Comparison of ENCODE assay signal across 23 mouse cellular contexts in genomic region chr5:67833841-67834240, GRCm38 (mm10). TPM values are rescaled to one million over a fixed set of nuclear protein-coding genes. Genes with fewer than 3 reads are reported as not detected.
A peak's percentile ranks its signal among the peaks of the same experiment; 100 is the strongest.
DNase-seq lines count a peak whose midpoint lies in the region; ATAC-seq lines count a peak whose summit lies in the region.
"Had no signal": no experiment of that assay in that cellular context is flagged by ENCODE, and none has a peak within 500 bp of the region (broad histone marks: within the 10 kb centered on the region; RNA-seq: fewer than 3 reads in every experiment).

No protein-coding gene starts in this region.

- H3K4me1 ChIP-seq in megakaryocyte, embryonic 14.5 days, result peaks cover 94% of the 10 kb centered on the region
- peaks cover 69% of the 10 kb centered on the region for H3K4me1 ChIP-seq in liver, embryonic 12.5 days
- H3K4me1 ChIP-seq in liver, embryonic 16.5 days (ENCODE audit: control insufficient read depth, low read depth, low read length), result peaks cover 35% of the 10 kb centered on the region
- H3K4me1 ChIP-seq: embryonic facial prominence, embryonic 13.5 days; hindbrain, embryonic 12.5 days had no signal

- no peak for ATAC-seq in megakaryocyte, adult 5-6 weeks (ENCODE audit: poor library complexity, severe bottlenecking)
- peak; percentile 57; the same call in 1 of the 2 replicates for ATAC-seq in liver, embryonic 12.5 days
- ATAC-seq in liver, embryonic 16.5 days (ENCODE audit: low read depth), result peak; percentile 27; the same call in 1 of the 2 replicates
- ATAC-seq: activated CD4-positive, CD25-positive, alpha-beta regulatory T cell, adult 4 months; forebrain, embryonic 13.5 days; forebrain, postnatal 0 days; hindbrain, postnatal 0 days had no signal

- H3K36me3 ChIP-seq in megakaryocyte, embryonic 14.5 days (replicated peaks; ENCODE audit: low read length), result peaks cover 69% of the 10 kb centered on the region
- no peaks in the 10 kb centered on the region for H3K36me3 ChIP-seq in liver, embryonic 12.5 days
- no peaks in the 10 kb centered on the region for H3K36me3 ChIP-seq in liver, embryonic 16.5 days (ENCODE audit: control insufficient read depth, insufficient read depth)
- H3K36me3 ChIP-seq: embryonic facial prominence, embryonic 13.5 days; heart, embryonic 10.5 days; hindbrain, embryonic 12.5 days had no signal

- H3K4me3 ChIP-seq in megakaryocyte, embryonic 14.5 days (replicated peaks), result peak overlapping the region; percentile 67
- H3K4me3 ChIP-seq in liver, embryonic 12.5 days, result no peak overlapping the region
- no peak overlapping the region for H3K4me3 ChIP-seq in liver, embryonic 16.5 days (ENCODE audit: low read depth, low read length)
- H3K4me3 ChIP-seq: embryonic facial prominence, embryonic 13.5 days; forebrain, embryonic 13.5 days; gastrocnemius, adult 2 months; heart, embryonic 10.5 days; hindbrain, embryonic 12.5 days had no signal

- 73% methylated on average over 5 of the region's 5 CpGs for WGBS in liver, embryonic 12.5 days (ENCODE audit: insufficient replicate concordance)
- WGBS in liver, embryonic 16.5 days (ENCODE audit: insufficient replicate concordance), result 67% methylated on average over 5 of the region's 5 CpGs

- no peaks in the 10 kb centered on the region for H3K27me3 ChIP-seq in megakaryocyte, embryonic 14.5 days (replicated peaks)
- H3K27me3 ChIP-seq in liver, embryonic 12.5 days (replicated peaks), result no peaks in the 10 kb centered on the region
- H3K27me3 ChIP-seq in liver, embryonic 16.5 days (ENCODE audit: control insufficient read depth, insufficient read depth, low read depth, low read length), result no peaks in the 10 kb centered on the region
- H3K27me3 ChIP-seq: embryonic facial prominence, embryonic 13.5 days; forebrain, embryonic 13.5 days; hindbrain, embryonic 12.5 days had no signal

- peak overlapping the region; percentile 36 for H3K27ac ChIP-seq in liver, embryonic 12.5 days
- H3K27ac ChIP-seq in liver, embryonic 16.5 days (ENCODE audit: low read length), result no peak overlapping the region
- H3K27ac ChIP-seq: embryonic facial prominence, embryonic 13.5 days; forebrain, embryonic 13.5 days; gastrocnemius, adult 2 months; heart, embryonic 10.5 days; hindbrain, embryonic 12.5 days; hindbrain, postnatal 0 days had no signal

- intact Hi-C loops in left cerebral cortex, postnatal 14 days (cut with DNase I), result no loop called here

- H3K4me2 ChIP-seq in liver, embryonic 12.5 days, result peak overlapping the region; percentile 40
- peak overlapping the region; percentile 18; the same call in 1 of the 2 replicates for H3K4me2 ChIP-seq in liver, embryonic 16.5 days (ENCODE audit: low read depth, low read length)
- H3K4me2 ChIP-seq: embryonic facial prominence, embryonic 13.5 days; forebrain, embryonic 13.5 days; hindbrain, embryonic 12.5 days had no signal

- no peak overlapping the region for H3K9ac ChIP-seq in liver, embryonic 12.5 days
- H3K9ac ChIP-seq in liver, embryonic 16.5 days (ENCODE audit: low read depth, low read length), result no peak overlapping the region
- H3K9ac ChIP-seq: embryonic facial prominence, embryonic 13.5 days; forebrain, embryonic 13.5 days; forebrain, postnatal 0 days; hindbrain, embryonic 12.5 days had no signal

- H3K9me3 ChIP-seq in megakaryocyte, embryonic 14.5 days, result no peaks in the 10 kb centered on the region
- H3K9me3 ChIP-seq in liver, embryonic 12.5 days (replicated peaks), result no peaks in the 10 kb centered on the region
- H3K9me3 ChIP-seq in liver, embryonic 16.5 days (replicated peaks; ENCODE audit: control insufficient read depth, low read length), result no peaks in the 10 kb centered on the region
- H3K9me3 ChIP-seq: embryonic facial prominence, embryonic 13.5 days; forebrain, embryonic 13.5 days; heart, embryonic 10.5 days; hindbrain, embryonic 12.5 days had no signal

- no peak for DNase-seq in left cerebral cortex, postnatal 14 days (ENCODE audit: low spot score in 2 of 2)
- DNase-seq in thymus, postnatal 25 days, result no peak
- DNase-seq in cerebellum, postnatal 36 days, result no peak
- DNase-seq: adrenal gland, postnatal 14 days; B cell, adult 2 months; cerebellum, adult 2 months; cerebellum, postnatal 14 days; forebrain, postnatal 0 days; gastrocnemius, adult 2 months; gastrocnemius, postnatal 25 days; heart, adult 18-20 months; heart, postnatal 10 days; heart, postnatal 4 days had no signal

RNA-seq across cellular contexts. Expression of gene Atp8a1, which starts 13.4 kb away (rescaled TPM):
- polyA plus RNA-seq in megakaryocyte, embryonic 14.5 days (2012; ENCODE audit: insufficient read depth, low replicate concordance), result 39.1 and 107 TPM in 2 replicates
- 51.1 and 58.8 TPM in 2 replicates for total RNA-seq in megakaryocyte, adult 5-6 weeks (2015)
- 34.1 and 35.9 TPM in 2 replicates for total RNA-seq in megakaryocyte, adult 5-6 weeks (2017)
- polyA plus RNA-seq in liver, embryonic 12.5 days (2016; fragmentation: Nextera tagmentation; extraction: Ambion mirVana), result 61.2 and 64.2 TPM in 2 replicates
- 40.9 and 48.4 TPM in 2 replicates for polyA plus RNA-seq in liver, embryonic 16.5 days (2015; fragmentation: Nextera tagmentation; extraction: Ambion mirVana)
- 100 to 1,000 TPM; 158 to 162 TPM for total RNA-seq in left cerebral cortex, postnatal 14 days (2021)
